Mouse (Mus musculus): ENCODE measurements around the gene Thsd4. TPM values are rescaled to one million over a fixed set of nuclear protein-coding genes. Genes with fewer than 3 reads are reported as not detected.
A peak's percentile ranks its signal among the peaks of the same experiment; 100 is the strongest.

Thsd4 gene
- polyA plus RNA-seq, 1 experiment from 2014 or later: 12.3 TPM

GRCm38 (mm10) chr9:60513329-60513788, 8.5 kb downstream of the Thsd4 start:
- no peak overlapping the region for H3K4me3 ChIP-seq
- no peak overlapping the region for H3K4me2 ChIP-seq (replicated peaks)
- no peaks in the 10 kb centered on the region for H3K36me3 ChIP-seq
- H3K27me3 ChIP-seq: peaks cover 4% of the 10 kb centered on the region; the same call in 1 of the 2 replicates
- H3K9ac ChIP-seq: no peak overlapping the region
- peaks cover 19% of the 10 kb centered on the region for H3K4me1 ChIP-seq
- no peaks in the 10 kb centered on the region for H3K9me3 ChIP-seq
- no peak overlapping the region for H3K27ac ChIP-seq
- WGBS: 41% methylated on average over 11 of the region's 11 CpGs
- no peak for ATAC-seq (ENCODE audit: insufficient number of reproducible peaks, insufficient read depth, low FRiP score, low TSS enrichment)

- Histone ChIP-seq H3K9ac (no peak overlapping the region), H3K4me2 (replicated peaks) (no peak overlapping the region), H3K4me1 (peaks cover 13% of the 10 kb centered on the region), H3K4me3 (no peak overlapping the region), H3K27me3 (no peaks in the 10 kb centered on the region), H3K36me3 (no peaks in the 10 kb centered on the region), H3K27ac (peak overlapping the region; percentile 11; the same call in 1 of the 2 replicates), H3K9me3 (no peaks in the 10 kb centered on the region)
- ATAC-seq (ENCODE audit: insufficient number of reproducible peaks, insufficient read depth, low FRiP score, low TSS enrichment): no peak
- 32% methylated on average over 6 of the region's 6 CpGs for WGBS
These were observed 11.0 kb downstream of the Thsd4 start for GRCm38 (mm10) chr9:60510876-60511275.

GRCm38 (mm10) chr9:60506136-60506535, 15.7 kb downstream of the Thsd4 start:
- Histone ChIP-seq H3K9ac (no peak overlapping the region), H3K27me3 (no peaks in the 10 kb centered on the region), H3K36me3 (no peaks in the 10 kb centered on the region), H3K4me3 (no peak overlapping the region), H3K27ac (no peak overlapping the region), H3K9me3 (no peaks in the 10 kb centered on the region), H3K4me1 (peaks cover 11% of the 10 kb centered on the region), H3K4me2 (replicated peaks) (no peak overlapping the region)
- no peak for ATAC-seq (ENCODE audit: insufficient number of reproducible peaks, insufficient read depth, low FRiP score, low TSS enrichment)
- WGBS: 66% methylated on average over 5 of the region's 5 CpGs

DNA sequence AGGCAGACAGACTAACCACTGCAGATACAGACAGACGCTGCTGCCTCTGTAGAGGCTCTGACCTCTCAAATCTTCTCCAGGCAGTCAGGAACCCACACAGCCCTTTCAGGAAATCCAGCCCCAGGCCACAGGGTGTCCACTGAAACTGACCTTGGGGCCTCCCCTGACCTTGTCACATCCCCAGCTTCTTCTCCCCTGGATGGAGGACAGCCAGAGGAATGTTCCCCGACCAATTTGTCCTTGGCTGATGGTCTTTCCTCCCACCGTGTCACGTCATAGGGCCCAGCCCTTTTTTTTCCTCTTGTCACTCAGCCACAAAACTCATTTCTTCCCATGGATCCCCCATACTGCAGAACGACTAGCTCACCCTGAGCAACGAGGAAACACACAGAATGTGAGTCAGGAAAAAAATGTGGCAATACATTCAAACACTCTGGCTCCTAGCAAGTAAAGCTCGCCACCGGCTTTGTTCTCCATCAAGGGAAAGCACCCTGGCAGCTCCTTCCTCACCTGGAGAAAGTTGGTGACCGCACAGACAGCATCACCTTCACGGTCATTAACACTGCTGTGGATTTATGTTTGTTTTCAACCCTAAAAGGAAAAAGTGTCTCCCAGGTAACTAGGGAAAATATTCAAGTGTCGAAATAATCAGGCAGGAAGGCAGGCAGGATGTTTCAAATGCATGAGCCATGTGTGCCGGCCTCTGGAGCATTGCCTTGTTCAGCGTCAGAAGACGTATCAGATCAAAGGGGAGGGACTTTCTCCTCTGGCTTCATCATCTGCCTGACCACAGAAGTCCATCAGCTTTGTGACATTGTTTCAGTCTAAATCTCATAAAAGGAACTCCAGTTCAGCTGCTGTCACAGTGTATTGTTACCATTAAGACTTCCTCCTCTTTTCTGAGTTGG, 17.2 kb downstream of the Thsd4 start:
- no peaks in the 10 kb centered on the region for H3K36me3 ChIP-seq
- no peak overlapping the region for H3K27ac ChIP-seq
- no peak overlapping the region for H3K4me3 ChIP-seq
- H3K9me3 ChIP-seq: no peaks in the 10 kb centered on the region
- WGBS: 57% methylated on average over 14 of the region's 14 CpGs
- H3K4me2 ChIP-seq (replicated peaks): no peak overlapping the region
- no peak for ATAC-seq (ENCODE audit: insufficient number of reproducible peaks, insufficient read depth, low FRiP score, low TSS enrichment)
- H3K4me1 ChIP-seq: 0 out of 2 replicates have a peak, but pooled peaks cover 3% of the 10 kb centered on the region
- no peak overlapping the region for H3K9ac ChIP-seq
- no peaks in the 10 kb centered on the region for H3K27me3 ChIP-seq

DNA sequence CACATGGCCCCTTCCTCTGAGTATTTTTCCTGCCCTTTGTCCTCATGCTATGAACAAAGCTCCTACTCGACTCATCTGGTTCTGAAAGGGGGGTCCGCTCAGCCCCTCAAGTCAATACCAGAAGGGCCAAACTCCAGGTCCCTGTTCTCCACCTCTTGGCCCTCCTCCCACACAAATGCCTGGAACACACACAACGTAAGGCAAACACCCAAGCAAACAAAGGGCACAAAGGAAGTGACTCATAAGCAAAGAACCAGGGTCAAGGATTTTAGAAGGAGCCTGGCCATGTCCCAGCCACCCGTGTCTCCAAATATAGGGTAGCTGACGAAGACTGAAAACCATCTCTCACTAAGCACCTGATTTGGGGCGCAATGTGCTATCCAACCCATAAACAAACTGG, 19.6 kb downstream of the Thsd4 start:
- 82% methylated on average over 6 of the region's 6 CpGs for WGBS
- Histone ChIP-seq H3K4me1 (0 out of 2 replicates have a peak, but pooled peaks cover 3% of the 10 kb centered on the region), H3K9me3 (no peaks in the 10 kb centered on the region), H3K36me3 (no peaks in the 10 kb centered on the region), H3K27me3 (no peaks in the 10 kb centered on the region), H3K4me3 (no peak overlapping the region), H3K4me2 (replicated peaks) (no peak overlapping the region), H3K9ac (no peak overlapping the region), H3K27ac (no peak overlapping the region)
- ATAC-seq (ENCODE audit: insufficient number of reproducible peaks, insufficient read depth, low FRiP score, low TSS enrichment): no peak

- 74% methylated on average over 5 of the region's 5 CpGs for WGBS
- no peak for ATAC-seq (ENCODE audit: insufficient number of reproducible peaks, insufficient read depth, low FRiP score, low TSS enrichment)
- Histone ChIP-seq H3K27ac (no peak overlapping the region), H3K9ac (no peak overlapping the region), H3K27me3 (no peaks in the 10 kb centered on the region), H3K9me3 (no peaks in the 10 kb centered on the region), H3K4me2 (replicated peaks) (no peak overlapping the region), H3K4me1 (no peaks in the 10 kb centered on the region), H3K36me3 (no peaks in the 10 kb centered on the region), H3K4me3 (no peak overlapping the region)
These were observed 20.2 kb downstream of the Thsd4 start for GRCm38 (mm10) chr9:60501504-60502179.

- Histone ChIP-seq H3K4me1 (peaks cover 18% of the 10 kb centered on the region; the same call in 1 of the 2 replicates), H3K9me3 (no peaks in the 10 kb centered on the region), H3K4me2 (replicated peaks) (peak overlapping the region; percentile 9; the same call in 1 of the 2 replicates), H3K27ac (no peak overlapping the region), H3K4me3 (no peak overlapping the region), H3K36me3 (no peaks in the 10 kb centered on the region), H3K9ac (no peak overlapping the region), H3K27me3 (0 out of 2 replicates have a peak, but pooled peaks cover 3% of the 10 kb centered on the region)
- no peak for ATAC-seq (ENCODE audit: insufficient number of reproducible peaks, insufficient read depth, low FRiP score, low TSS enrichment)
- 60% methylated on average over 16 of the region's 16 CpGs for WGBS
These were observed 29.4 kb downstream of the Thsd4 start for GRCm38 (mm10) chr9:60492275-60492974.

- H3K4me2 ChIP-seq (replicated peaks): peak overlapping the region; percentile 9; the same call in 1 of the 2 replicates
- no peak overlapping the region for H3K4me3 ChIP-seq
- 0 out of 2 replicates have a peak overlapping the region, but pooled peaks have one; percentile 11 for H3K27ac ChIP-seq
- no peak for ATAC-seq (ENCODE audit: insufficient number of reproducible peaks, insufficient read depth, low FRiP score, low TSS enrichment)
- H3K4me1 ChIP-seq: peaks cover 18% of the 10 kb centered on the region; the same call in 1 of the 2 replicates
- H3K36me3 ChIP-seq: no peaks in the 10 kb centered on the region
- no peak overlapping the region for H3K9ac ChIP-seq
- H3K27me3 ChIP-seq: 0 out of 2 replicates have a peak, but pooled peaks cover 3% of the 10 kb centered on the region
- 51% methylated on average over 16 of the region's 16 CpGs for WGBS
- H3K9me3 ChIP-seq: no peaks in the 10 kb centered on the region
These were observed 30.3 kb downstream of the Thsd4 start for GRCm38 (mm10) chr9:60491489-60492100.

GRCm38 (mm10) chr9:60491079-60491478, 30.8 kb downstream of the Thsd4 start:
- Histone ChIP-seq H3K4me1 (peaks cover 18% of the 10 kb centered on the region; the same call in 1 of the 2 replicates), H3K27ac (0 out of 2 replicates have a peak overlapping the region, but pooled peaks have one; percentile 11), H3K9ac (no peak overlapping the region), H3K4me2 (replicated peaks) (no peak overlapping the region), H3K4me3 (no peak overlapping the region), H3K36me3 (no peaks in the 10 kb centered on the region), H3K9me3 (no peaks in the 10 kb centered on the region), H3K27me3 (0 out of 2 replicates have a peak, but pooled peaks cover 3% of the 10 kb centered on the region)
- 91% methylated on average over 8 of the region's 8 CpGs for WGBS
- ATAC-seq (ENCODE audit: insufficient number of reproducible peaks, insufficient read depth, low FRiP score, low TSS enrichment): no peak

DNA sequence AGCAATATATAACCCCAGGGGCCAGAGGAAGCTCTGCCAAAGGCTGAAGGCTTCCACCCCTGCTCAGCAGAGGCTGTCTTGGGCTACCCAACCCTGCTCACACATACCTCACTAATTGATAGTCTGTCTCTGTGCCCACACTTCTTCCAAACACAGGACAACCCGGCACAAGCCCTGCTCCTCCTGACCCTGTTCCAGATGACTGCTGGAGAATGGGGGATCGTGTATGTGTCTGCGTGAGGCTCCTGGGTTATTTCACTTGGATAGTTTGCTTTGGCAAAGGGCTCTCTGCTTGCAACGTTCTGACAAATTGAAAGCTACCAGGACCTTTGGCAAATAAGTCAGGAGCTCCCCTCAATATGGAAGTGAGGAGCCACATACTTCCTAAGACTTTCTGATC, 33.0 kb downstream of the Thsd4 start:
- Histone ChIP-seq H3K27ac (no peak overlapping the region), H3K27me3 (0 out of 2 replicates have a peak, but pooled peaks cover 3% of the 10 kb centered on the region), H3K36me3 (no peaks in the 10 kb centered on the region), H3K4me3 (no peak overlapping the region), H3K4me1 (peaks cover 18% of the 10 kb centered on the region; the same call in 1 of the 2 replicates), H3K9ac (no peak overlapping the region), H3K9me3 (no peaks in the 10 kb centered on the region), H3K4me2 (replicated peaks) (no peak overlapping the region)
- WGBS: 60% methylated on average over 4 of the region's 4 CpGs
- ATAC-seq (ENCODE audit: insufficient number of reproducible peaks, insufficient read depth, low FRiP score, low TSS enrichment): no peak

DNA sequence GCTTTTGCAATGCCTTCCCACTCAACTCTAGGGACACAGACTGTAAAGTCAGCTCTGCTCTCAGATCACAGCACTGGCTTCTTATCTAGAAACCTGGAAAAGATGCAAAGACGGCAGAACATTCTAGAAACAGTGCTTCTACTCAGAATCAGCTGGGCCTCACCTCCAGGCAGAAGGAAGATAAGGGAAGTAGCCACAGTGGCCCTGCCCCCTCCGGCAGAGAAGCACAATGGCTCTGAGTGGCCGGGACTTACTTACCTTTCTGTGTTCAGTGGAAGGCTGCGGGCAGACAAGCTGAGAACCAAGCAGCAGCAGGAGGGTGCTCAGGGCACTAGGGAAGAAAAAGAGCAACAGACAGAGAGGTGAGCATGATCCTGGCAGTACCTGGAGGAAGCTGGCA, 39.7 kb downstream of the Thsd4 start:
- WGBS: 74% methylated on average over 4 of the region's 4 CpGs
- no peak for ATAC-seq (ENCODE audit: insufficient number of reproducible peaks, insufficient read depth, low FRiP score, low TSS enrichment)
- no peak overlapping the region for H3K27ac ChIP-seq

More for the DNA sequence above, 39.7 kb downstream of the Thsd4 start:
- Histone ChIP-seq H3K4me1 (peaks cover 7% of the 10 kb centered on the region; the same call in 1 of the 2 replicates), H3K4me2 (replicated peaks) (no peak overlapping the region), H3K4me3 (no peak overlapping the region), H3K27me3 (no peaks in the 10 kb centered on the region), H3K36me3 (no peaks in the 10 kb centered on the region), H3K9ac (no peak overlapping the region), H3K9me3 (no peaks in the 10 kb centered on the region)
